25 mouse cellular contexts compared by ENCODE assay signal in genomic region chr14:94775912-94776311, GRCm38 (mm10).
"Had no signal": no experiment of that assay in that cellular context is flagged by ENCODE, and none has a peak within 500 bp of the region (broad histone marks: within the 10 kb centered on the region; RNA-seq: fewer than 3 reads in every experiment).

No protein-coding gene starts in this region.

- H3K9me3 ChIP-seq: heart, embryonic 10.5 days; heart, embryonic 12.5 days; hindbrain, embryonic 13.5 days; hindbrain, embryonic 15.5 days; kidney, embryonic 15.5 days; limb, embryonic 13.5 days; limb, embryonic 15.5 days; liver, embryonic 12.5 days had no signal

- H3K4me2 ChIP-seq: heart, embryonic 12.5 days; hindbrain, embryonic 13.5 days; hindbrain, embryonic 15.5 days; kidney, embryonic 15.5 days; limb, embryonic 13.5 days; limb, embryonic 15.5 days; liver, embryonic 12.5 days had no signal

- H3K27ac ChIP-seq: gastrocnemius, adult 2 months; heart, embryonic 10.5 days; hindbrain, embryonic 13.5 days; hindbrain, embryonic 15.5 days; hindbrain, postnatal 0 days; kidney, embryonic 15.5 days; kidney, postnatal 0 days; layer of hippocampus, adult 2 months; limb, embryonic 13.5 days; limb, embryonic 15.5 days; liver, embryonic 12.5 days; liver, embryonic 14.5 days had no signal

- H3K4me1 ChIP-seq: heart, embryonic 10.5 days; heart, embryonic 12.5 days; hindbrain, embryonic 13.5 days; hindbrain, embryonic 15.5 days; kidney, embryonic 15.5 days; limb, embryonic 13.5 days; limb, embryonic 15.5 days; liver, embryonic 12.5 days had no signal

- DNase-seq: gastrocnemius, adult 2 months; gastrocnemius, postnatal 10 days; gastrocnemius, postnatal 25 days; heart, adult 18-20 months; heart, postnatal 10 days; heart, postnatal 36 days; kidney, adult 11 months; kidney, adult 2 months; kidney, adult 9 months; kidney, postnatal 14 days; kidney, postnatal 36 days; layer of hippocampus, postnatal 36 days; left cerebral cortex, postnatal 4 days had no signal

- H3K27me3 ChIP-seq: heart, embryonic 12.5 days; hindbrain, embryonic 13.5 days; hindbrain, embryonic 15.5 days; kidney, embryonic 15.5 days; limb, embryonic 13.5 days; limb, embryonic 15.5 days; liver, embryonic 12.5 days had no signal

- H3K9ac ChIP-seq: heart, embryonic 12.5 days; hindbrain, embryonic 13.5 days; hindbrain, embryonic 15.5 days; kidney, embryonic 15.5 days; limb, embryonic 13.5 days; limb, embryonic 15.5 days; liver, embryonic 12.5 days; liver, embryonic 14.5 days had no signal

- H3K4me3 ChIP-seq: gastrocnemius, adult 2 months; heart, embryonic 10.5 days; heart, embryonic 12.5 days; hindbrain, embryonic 13.5 days; hindbrain, embryonic 15.5 days; kidney, embryonic 15.5 days; layer of hippocampus, adult 2 months; limb, embryonic 13.5 days; limb, embryonic 15.5 days; liver, embryonic 12.5 days had no signal

- H3K36me3 ChIP-seq: heart, embryonic 10.5 days; heart, embryonic 12.5 days; hindbrain, embryonic 13.5 days; hindbrain, embryonic 15.5 days; kidney, embryonic 15.5 days; limb, embryonic 13.5 days; limb, embryonic 15.5 days; liver, embryonic 12.5 days had no signal
